Mouse (Mus musculus) heart, embryonic 15.5 days (tissue): Measurements from ENCODE around the gene Cab39l. TPM values are rescaled to one million over a fixed set of nuclear protein-coding genes. Genes with fewer than 3 reads are reported as not detected.
"Not testable (repeated sequence)": the region's sequence is repeated elsewhere in the genome, so short reads cannot be mapped to it uniquely, and the experiment has no call there.

Source experiments
- ATAC-seq: fragments of 200-750 bp; cut with Nextera tagmentation; replicated peaks from 2 replicates; pipeline ENCODE4 v1.8.0; 2017; ENCODE audit warnings: low read depth, moderate TSS enrichment; ENCODE audit not compliant: insufficient number of reproducible peaks, insufficient read depth, low FRiP score
- H3K27ac ChIP-seq: fragments of 300-500 bp; sonication (generic); 2 replicates; pipeline ENCODE4 v1.5.1; 2015; ENCODE audit warnings: mild to moderate bottlenecking, inconsistent platforms
- H3K27me3 ChIP-seq: fragments of 300-500 bp; sonication (generic); 2 replicates; pipeline ENCODE4 v1.6.1; 2015; ENCODE audit warnings: inconsistent platforms
- H3K36me3 ChIP-seq: fragments of 300-500 bp; sonication (generic); 2 replicates; pipeline ENCODE4 v1.6.1; 2015; ENCODE audit warnings: mild to moderate bottlenecking, inconsistent platforms
- H3K4me1 ChIP-seq: fragments of 300-500 bp; sonication (generic); replicated peaks from 2 replicates; pipeline ENCODE4 v1.6.1; 2015; ENCODE audit warnings: inconsistent platforms
- H3K4me2 ChIP-seq: fragments of 300-500 bp; sonication (generic); 2 replicates; pipeline ENCODE4 v1.6.1; 2015; ENCODE audit warnings: inconsistent platforms, mild to moderate bottlenecking, moderate library complexity
- H3K4me3 ChIP-seq: fragments of 300-500 bp; sonication (generic); 2 replicates; pipeline ENCODE4 v1.5.1; 2015; ENCODE audit warnings: mild to moderate bottlenecking, inconsistent platforms
- H3K9ac ChIP-seq: fragments of 300-500 bp; sonication (generic); 2 replicates; pipeline ENCODE4 v1.6.1; 2015; ENCODE audit warnings: mild to moderate bottlenecking, inconsistent platforms
- H3K9me3 ChIP-seq: fragments of 300-500 bp; sonication (generic); replicated peaks from 2 replicates; pipeline ENCODE4 v1.6.1; 2016; ENCODE audit warnings: inconsistent platforms
- WGBS: fragments of 180-500 bp; shearing (Covaris S2); methylation state at CpG from one replicate; pipeline ENCODE4 v1.1.7; 2015; ENCODE audit warnings: mixed read lengths; 5-methylcytosine and 5-hydroxymethylcytosine counted together
- polyA plus RNA-seq: library from polyadenylated mRNA; unstranded; fragments of >200 nt; fragmentation: Nextera tagmentation; extraction: Ambion mirVana; gene quantifications from 2 replicates; pipeline ENCODE4 v1.2.1, GENCODE M21; 2015

The Cab39l gene
- 23.0 and 23.1 TPM in 2 replicates for polyA plus RNA-seq

- Histone ChIP-seq H3K9ac (peak within 1 kb of the TSS; percentile 73), H3K9me3 (no peaks in the 10 kb centered on the region), H3K27me3 (no peaks in the 10 kb centered on the region), H3K4me3 (peak within 1 kb of the TSS; percentile 71), H3K4me2 (peak within 1 kb of the TSS; percentile 80), H3K4me1 (peaks cover 7% of the 10 kb centered on the region), H3K36me3 (no peaks in the 10 kb centered on the region), H3K27ac (peak within 1 kb of the TSS; percentile 90)
- under 1% methylated on average over 66 of the region's 66 CpGs for WGBS
- ATAC-seq: peak; percentile 100
These were observed at the start of gene Cab39l, which contains the start of gene Setdb2 for GRCm38 (mm10) chr14:59440558-59441471. Gene Cab39l, plus strand, starts transcription at chr14:59440972. Gene Setdb2, minus strand, starts transcription at chr14:59440884.

GRCm38 (mm10) chr14:59395281-59395680 lies 45.5 kb upstream of the Cab39l start, which contains the start of gene Phf11c:
Gene Phf11c, minus strand, starts transcription at chr14:59395381.
- WGBS: 91% methylated on average over 3 of the region's 3 CpGs
- no peak within 1 kb of the TSS for H3K27ac ChIP-seq

GRCm38 (mm10) chr14:59396999-59397398 lies 43.8 kb upstream of the Cab39l start:
- 74% methylated on average over 2 of the region's 2 CpGs for WGBS
- Histone ChIP-seq H3K4me1 (no peaks in the 10 kb centered on the region), H3K27me3 (no peaks in the 10 kb centered on the region), H3K9ac (no peak overlapping the region), H3K27ac (no peak overlapping the region), H3K36me3 (no peaks in the 10 kb centered on the region), H3K9me3 (no peaks in the 10 kb centered on the region), H3K4me2 (no peak overlapping the region), H3K4me3 (no peak overlapping the region)
- ATAC-seq: no peak

More at GRCm38 (mm10) chr14:59395281-59395680, 45.5 kb upstream of the Cab39l start, which contains the start of gene Phf11c:
- Histone ChIP-seq H3K4me3 (no peak within 1 kb of the TSS), H3K27me3 (no peaks in the 10 kb centered on the region), H3K4me2 (no peak within 1 kb of the TSS), H3K9me3 (no peaks in the 10 kb centered on the region), H3K9ac (no peak within 1 kb of the TSS), H3K4me1 (no peaks in the 10 kb centered on the region), H3K36me3 (no peaks in the 10 kb centered on the region)
- no peak for ATAC-seq

- H3K36me3 ChIP-seq, H3K27me3 ChIP-seq, H3K4me3 ChIP-seq, H3K9me3 ChIP-seq, H3K4me2 ChIP-seq, H3K4me1 ChIP-seq, H3K27ac ChIP-seq, H3K9ac ChIP-seq, ATAC-seq: not testable (repeated sequence)
- 94% methylated on average over 2 of the region's 2 CpGs for WGBS
These were observed 25.8 kb upstream of the Cab39l start for GRCm38 (mm10) chr14:59414979-59415378.

GRCm38 (mm10) chr14:59418171-59418570 lies 22.6 kb upstream of the Cab39l start:
- H3K9ac ChIP-seq: no peak overlapping the region
- no peaks in the 10 kb centered on the region for H3K9me3 ChIP-seq
- no peak overlapping the region for H3K4me2 ChIP-seq
- H3K27ac ChIP-seq: no peak overlapping the region
- H3K4me3 ChIP-seq: no peak overlapping the region
- H3K4me1 ChIP-seq: 0 out of 2 replicates have a peak, but pooled peaks cover 2% of the 10 kb centered on the region
- H3K36me3 ChIP-seq: no peaks in the 10 kb centered on the region
- no peak for ATAC-seq
- H3K27me3 ChIP-seq: no peaks in the 10 kb centered on the region
- 86% methylated on average over 4 of the region's 4 CpGs for WGBS

- Histone ChIP-seq H3K27me3 (no peaks in the 10 kb centered on the region), H3K36me3 (0 out of 2 replicates have a peak, but pooled peaks cover under 1% of the 10 kb centered on the region), H3K4me3 (no peak overlapping the region), H3K27ac (no peak overlapping the region), H3K4me2 (no peak overlapping the region), H3K9me3 (no peaks in the 10 kb centered on the region), H3K4me1 (0 out of 2 replicates have a peak, but pooled peaks cover 2% of the 10 kb centered on the region), H3K9ac (no peak overlapping the region)
- ATAC-seq: no peak
- 86% methylated on average over 11 of the region's 11 CpGs for WGBS
These were observed 17.7 kb upstream of the Cab39l start for GRCm38 (mm10) chr14:59422912-59423663.

- H3K4me2 ChIP-seq: no peak overlapping the region
- no peaks in the 10 kb centered on the region for H3K9me3 ChIP-seq
- ATAC-seq: no peak
- H3K36me3 ChIP-seq: 0 out of 2 replicates have a peak, but pooled peaks cover 4% of the 10 kb centered on the region
- no peak overlapping the region for H3K27ac ChIP-seq
- H3K27me3 ChIP-seq: no peaks in the 10 kb centered on the region
- WGBS: 88% methylated on average over 1 of the region's 1 CpGs
- H3K4me1 ChIP-seq: no peaks in the 10 kb centered on the region
- H3K4me3 ChIP-seq: no peak overlapping the region
- H3K9ac ChIP-seq: no peak overlapping the region
These were observed 10.2 kb upstream of the Cab39l start for GRCm38 (mm10) chr14:59430556-59430955.

- Histone ChIP-seq H3K4me2 (no peak overlapping the region), H3K36me3 (no peaks in the 10 kb centered on the region), H3K27me3 (no peaks in the 10 kb centered on the region), H3K4me3 (no peak overlapping the region), H3K4me1 (no peaks in the 10 kb centered on the region), H3K27ac (no peak overlapping the region), H3K9me3 (no peaks in the 10 kb centered on the region), H3K9ac (no peak overlapping the region)
- ATAC-seq: no peak
- WGBS: 56% methylated on average over 2 of the region's 2 CpGs
These were observed 6.9 kb upstream of the Cab39l start for GRCm38 (mm10) chr14:59433902-59434301.

GRCm38 (mm10) chr14:59435206-59435605 lies 5.6 kb upstream of the Cab39l start:
- H3K36me3 ChIP-seq: no peaks in the 10 kb centered on the region
- H3K4me2 ChIP-seq: no peak overlapping the region
- no peak overlapping the region for H3K27ac ChIP-seq
- no peak for ATAC-seq
- H3K9ac ChIP-seq: no peak overlapping the region
- no peaks in the 10 kb centered on the region for H3K9me3 ChIP-seq
- H3K4me3 ChIP-seq: no peak overlapping the region
- peaks cover 5% of the 10 kb centered on the region for H3K4me1 ChIP-seq
- H3K27me3 ChIP-seq: no peaks in the 10 kb centered on the region

GRCm38 (mm10) chr14:59437398-59437797 lies 3.4 kb upstream of the Cab39l start:
- no peak overlapping the region for H3K9ac ChIP-seq
- H3K4me3 ChIP-seq: no peak overlapping the region
- no peaks in the 10 kb centered on the region for H3K9me3 ChIP-seq
- peaks cover 7% of the 10 kb centered on the region for H3K4me1 ChIP-seq
- H3K4me2 ChIP-seq: no peak overlapping the region
- H3K27me3 ChIP-seq: no peaks in the 10 kb centered on the region
- H3K27ac ChIP-seq: no peak overlapping the region
- no peak for ATAC-seq
- no peaks in the 10 kb centered on the region for H3K36me3 ChIP-seq
- 84% methylated on average over 3 of the region's 3 CpGs for WGBS

GRCm38 (mm10) chr14:59438505-59438904 lies 2.3 kb upstream of the Cab39l start:
- Histone ChIP-seq H3K9me3 (no peaks in the 10 kb centered on the region), H3K4me1 (peaks cover 7% of the 10 kb centered on the region), H3K4me3 (no peak overlapping the region), H3K36me3 (no peaks in the 10 kb centered on the region), H3K4me2 (no peak overlapping the region), H3K27me3 (no peaks in the 10 kb centered on the region), H3K27ac (no peak overlapping the region), H3K9ac (no peak overlapping the region)
- WGBS: 75% methylated on average over 2 of the region's 2 CpGs
- ATAC-seq: no peak
